In genomic region chr14:34360251-34360650, GRCm38 (mm10) we compare ENCODE assay signal across 25 mouse cellular contexts. TPM values are rescaled to one million over a fixed set of nuclear protein-coding genes. Genes with fewer than 3 reads are reported as not detected.
DNase-seq lines count a peak whose midpoint lies in the region; ATAC-seq and TF ChIP-seq lines count a peak whose summit lies in the region.
"Had no signal": no experiment of that assay in that cellular context is flagged by ENCODE, and none has a peak within 500 bp of the region (broad histone marks: within the 10 kb centered on the region; RNA-seq: fewer than 3 reads in every experiment).

No protein-coding gene starts in this region.

- no peak for ATAC-seq in kidney, embryonic 15.5 days (replicated peaks; ENCODE audit: low FRiP score)
- no peak for ATAC-seq in liver, postnatal 0 days
- no peak for ATAC-seq in intestine, embryonic 15.5 days
- ATAC-seq: forebrain, embryonic 13.5 days; forebrain, postnatal 0 days had no signal

- H3K4me3 ChIP-seq in kidney, adult 2 months (ENCODE audit: insufficient read depth, low read depth, low read length): no peak overlapping the region
- H3K4me3 ChIP-seq in kidney, embryonic 15.5 days (replicated peaks): no peak overlapping the region
- H3K4me3 ChIP-seq in liver, postnatal 0 days (ENCODE audit: low read depth, low read length): no peak overlapping the region
- H3K4me3 ChIP-seq in intestine, embryonic 15.5 days (replicated peaks): no peak overlapping the region
- H3K4me3 ChIP-seq: embryonic facial prominence, embryonic 10.5 days; forebrain, embryonic 13.5 days; heart, adult 2 months; heart, embryonic 15.5 days; hindbrain, embryonic 10.5 days had no signal

- H3K9ac ChIP-seq in kidney, embryonic 15.5 days: no peak overlapping the region
- H3K9ac ChIP-seq in liver, postnatal 0 days (replicated peaks): no peak overlapping the region
- H3K9ac ChIP-seq in intestine, embryonic 15.5 days: no peak overlapping the region
- H3K9ac ChIP-seq: forebrain, embryonic 13.5 days; forebrain, postnatal 0 days; heart, embryonic 15.5 days had no signal

- TF ChIP-seq EP300 in liver, postnatal 0 days (IDR thresholded peaks at IDR 0.05; ENCODE audit: low read depth): no peak

- no peaks in the 10 kb centered on the region for H3K36me3 ChIP-seq in kidney, adult 2 months (ENCODE audit: control insufficient read depth, insufficient read depth, low read length)
- H3K36me3 ChIP-seq in kidney, embryonic 15.5 days: no peaks in the 10 kb centered on the region
- no peaks in the 10 kb centered on the region for H3K36me3 ChIP-seq in liver, postnatal 0 days (replicated peaks; ENCODE audit: insufficient read depth, low read length)
- no peaks in the 10 kb centered on the region for H3K36me3 ChIP-seq in intestine, embryonic 15.5 days
- H3K36me3 ChIP-seq: embryonic facial prominence, embryonic 10.5 days; G1E; heart, embryonic 15.5 days; hindbrain, embryonic 10.5 days had no signal

- peaks cover 24% of the 10 kb centered on the region for H3K4me1 ChIP-seq in kidney, adult 2 months (ENCODE audit: control insufficient read depth, insufficient read depth, low read length)
- H3K4me1 ChIP-seq in kidney, embryonic 15.5 days: peaks cover 15% of the 10 kb centered on the region
- H3K4me1 ChIP-seq in liver, postnatal 0 days (ENCODE audit: insufficient read depth): peaks cover 23% of the 10 kb centered on the region
- peaks cover 13% of the 10 kb centered on the region for H3K4me1 ChIP-seq in intestine, embryonic 15.5 days (replicated peaks)

- H3K4me2 ChIP-seq in kidney, embryonic 15.5 days: no peak overlapping the region
- H3K4me2 ChIP-seq in liver, postnatal 0 days (ENCODE audit: low read depth, low read length): no peak overlapping the region
- H3K4me2 ChIP-seq in intestine, embryonic 15.5 days (replicated peaks): no peak overlapping the region
- H3K4me2 ChIP-seq: forebrain, embryonic 13.5 days; heart, embryonic 11.5 days; heart, embryonic 15.5 days had no signal

- no peaks in the 10 kb centered on the region for H3K27me3 ChIP-seq in kidney, adult 2 months (replicated peaks; ENCODE audit: control insufficient read depth, insufficient read depth, low read length)
- H3K27me3 ChIP-seq in kidney, embryonic 15.5 days: no peaks in the 10 kb centered on the region
- H3K27me3 ChIP-seq in liver, postnatal 0 days (ENCODE audit: insufficient read depth, low read length): no peaks in the 10 kb centered on the region
- H3K27me3 ChIP-seq in intestine, embryonic 15.5 days (replicated peaks): no peaks in the 10 kb centered on the region

- no peak overlapping the region for H3K27ac ChIP-seq in kidney, adult 2 months (ENCODE audit: insufficient read depth, low read depth, low read length)
- no peak overlapping the region for H3K27ac ChIP-seq in kidney, embryonic 15.5 days
- H3K27ac ChIP-seq in liver, postnatal 0 days (ENCODE audit: low read depth): peak overlapping the region; percentile 29
- H3K27ac ChIP-seq in intestine, embryonic 15.5 days: no peak overlapping the region
- H3K27ac ChIP-seq: embryonic facial prominence, embryonic 10.5 days; forebrain, embryonic 13.5 days; heart, adult 2 months; heart, embryonic 15.5 days; hindbrain, embryonic 10.5 days had no signal

- no peaks in the 10 kb centered on the region for H3K9me3 ChIP-seq in kidney, embryonic 15.5 days (replicated peaks)
- no peaks in the 10 kb centered on the region for H3K9me3 ChIP-seq in liver, postnatal 0 days (ENCODE audit: low read length)
- no peaks in the 10 kb centered on the region for H3K9me3 ChIP-seq in intestine, embryonic 15.5 days
- H3K9me3 ChIP-seq: embryonic facial prominence, embryonic 10.5 days; forebrain, embryonic 13.5 days; heart, embryonic 15.5 days; hindbrain, embryonic 10.5 days had no signal

- no peak for TF ChIP-seq CTCF in kidney, adult 2 months (conservative IDR thresholded peaks at IDR 0.05; ENCODE audit: insufficient read depth, insufficient read length, low read depth, low read length)
- no peak for TF ChIP-seq CTCF in liver, postnatal 0 days (IDR thresholded peaks at IDR 0.05; ENCODE audit: low read depth)

- 32% methylated on average over 6 of the region's 6 CpGs for WGBS in kidney, adult 2 months
- WGBS in kidney, embryonic 15.5 days: 46% methylated on average over 6 of the region's 6 CpGs
- 46% methylated on average over 6 of the region's 6 CpGs for WGBS in liver, postnatal 0 days (ENCODE audit: insufficient replicate concordance)
- 41% methylated on average over 6 of the region's 6 CpGs for WGBS in intestine, embryonic 15.5 days

- DNase-seq in kidney, adult 2 months: peak; percentile 79
- DNase-seq in liver, postnatal 0 days: no peak
- no peak for DNase-seq in liver
- DNase-seq in kidney, postnatal 10 days: peak; percentile 39
- peak; percentile 47 for DNase-seq in yolk sac, embryonic 10.5 days (ENCODE audit: low spot score)
- DNase-seq in heart, postnatal 10 days: no peak
- DNase-seq: adrenal gland, adult 8-10 months; adrenal gland, postnatal 36 days; cerebellum, adult 2 months; cerebellum, postnatal 10 days; forebrain, postnatal 0 days; gastrocnemius, postnatal 14 days; heart, adult 2 months had no signal

- intact Hi-C loops in heart, postnatal 10 days (cut with DNase I): loop anchor here (10.0 kb wide), 1 partner anchor 405 kb away; the partner anchor contains the start of gene Rbp3

- no peak for TF ChIP-seq POLR2A in kidney, adult 2 months (IDR thresholded peaks at IDR 0.05; ENCODE audit: low read depth, low read length)

RNA-seq across cellular contexts. Expression of gene Fam25c, which starts 5.0 kb away (rescaled TPM):
- 16.3 and 28.4 TPM in 2 replicates for polyA plus RNA-seq in kidney, adult 2 months (2012; rRNA removed)
- polyA plus RNA-seq in kidney, embryonic 15.5 days (2015; fragmentation: Nextera tagmentation; extraction: Ambion mirVana): 1.1 TPM in 1 of 2 replicates, not detected in the other
- 5.8 and 5.9 TPM in 2 replicates for polyA plus RNA-seq in liver, postnatal 0 days (2015; fragmentation: Nextera tagmentation; extraction: Ambion mirVana)
- polyA plus RNA-seq in intestine, embryonic 15.5 days (2015; fragmentation: Nextera tagmentation; extraction: Ambion mirVana): not detected in 2 replicates
- total RNA-seq in heart, postnatal 10 days (2021): not detected
- total RNA-seq: adrenal gland, adult 8-10 months; adrenal gland, postnatal 36 days; forebrain, postnatal 0 days; G1E; gastrocnemius, adult 18-20 months; heart, adult 2 months; heart, postnatal 25 days had no signal
- polyA plus RNA-seq: C2C12; cerebellum, adult 2 months; embryonic facial prominence, embryonic 10.5 days; forebrain, embryonic 13.5 days; forebrain, postnatal 0 days; G1E; gonadal fat pad, adult 2 months; heart, adult 2 months; heart, embryonic 11.5 days; heart, embryonic 15.5 days; hindbrain, embryonic 10.5 days had no signal

RNA-seq across cellular contexts. Expression of gene Sncg, which starts 14.3 kb away (rescaled TPM):
- polyA plus RNA-seq in kidney, adult 2 months (2012; rRNA removed): 17.6 and 19.1 TPM in 2 replicates
- polyA plus RNA-seq in kidney, embryonic 15.5 days (2015; fragmentation: Nextera tagmentation; extraction: Ambion mirVana): 8.6 and 11.2 TPM in 2 replicates
- 0.34 and 0.72 TPM in 2 replicates for polyA plus RNA-seq in liver, postnatal 0 days (2015; fragmentation: Nextera tagmentation; extraction: Ambion mirVana)
- 37.4 and 38.2 TPM in 2 replicates for polyA plus RNA-seq in intestine, embryonic 15.5 days (2015; fragmentation: Nextera tagmentation; extraction: Ambion mirVana)
- 1 to 10 TPM; 3.4 to 3.7 TPM for total RNA-seq in heart, postnatal 10 days (2021)
- polyA plus RNA-seq: G1E had no signal

RNA-seq across cellular contexts. Expression of gene Mmrn2, which starts 15.0 kb away (rescaled TPM):
- polyA plus RNA-seq in kidney, adult 2 months (2012; rRNA removed): 16.2 and 19.4 TPM in 2 replicates
- 16.0 and 17.8 TPM in 2 replicates for polyA plus RNA-seq in kidney, embryonic 15.5 days (2015; fragmentation: Nextera tagmentation; extraction: Ambion mirVana)
- polyA plus RNA-seq in liver, postnatal 0 days (2015; fragmentation: Nextera tagmentation; extraction: Ambion mirVana): 3.2 and 3.3 TPM in 2 replicates
- polyA plus RNA-seq in intestine, embryonic 15.5 days (2015; fragmentation: Nextera tagmentation; extraction: Ambion mirVana): 7.9 and 9.0 TPM in 2 replicates
- total RNA-seq in heart, postnatal 10 days (2021): 10 to 100 TPM; 43.8 to 50.9 TPM

RNA-seq across cellular contexts. Expression of gene Glud1, which starts 49.7 kb away (rescaled TPM):
- polyA plus RNA-seq in kidney, adult 2 months (2012; rRNA removed): 236 and 242 TPM in 2 replicates
- 102 and 105 TPM in 2 replicates for polyA plus RNA-seq in kidney, embryonic 15.5 days (2015; fragmentation: Nextera tagmentation; extraction: Ambion mirVana)
- polyA plus RNA-seq in liver, postnatal 0 days (2015; fragmentation: Nextera tagmentation; extraction: Ambion mirVana): 159 and 163 TPM in 2 replicates
- 90.1 and 91.9 TPM in 2 replicates for polyA plus RNA-seq in intestine, embryonic 15.5 days (2015; fragmentation: Nextera tagmentation; extraction: Ambion mirVana)
- 100 to 1,000 TPM; 130 to 141 TPM for total RNA-seq in heart, postnatal 10 days (2021)

RNA-seq across cellular contexts. Expression of gene Shld2, which starts 50.0 kb away (rescaled TPM):
- 3.6 TPM in 2 replicates for polyA plus RNA-seq in kidney, adult 2 months (2012; rRNA removed)
- polyA plus RNA-seq in kidney, embryonic 15.5 days (2015; fragmentation: Nextera tagmentation; extraction: Ambion mirVana): 10.5 and 11.0 TPM in 2 replicates
- polyA plus RNA-seq in liver, postnatal 0 days (2015; fragmentation: Nextera tagmentation; extraction: Ambion mirVana): 10.7 and 13.6 TPM in 2 replicates
- polyA plus RNA-seq in intestine, embryonic 15.5 days (2015; fragmentation: Nextera tagmentation; extraction: Ambion mirVana): 6.7 and 7.0 TPM in 2 replicates
- total RNA-seq in heart, postnatal 10 days (2021): 1 to 10 TPM; 7.4 to 7.7 TPM

Comparison
In these comparisons a context has a peak if more than half of its experiments do, and no peak if none do; other contexts are left out.
1. DNase-seq: peak in kidney, adult 2 months (single experiment), kidney, postnatal 10 days (single experiment) and yolk sac, embryonic 10.5 days (single experiment); none in liver, postnatal 0 days (single experiment), liver (single experiment) and heart, postnatal 10 days (0 of 2).